Mouse (Mus musculus) forebrain, embryonic 16.5 days (tissue): Measurements from ENCODE around the gene Nrp1. TPM values are rescaled to one million over a fixed set of nuclear protein-coding genes. Genes with fewer than 3 reads are reported as not detected.

Source experiments
- ATAC-seq: fragments of 200-750 bp; cut with Nextera tagmentation; 2 replicates; pipeline ENCODE4 v1.8.0; 2017; ENCODE audit warnings: mild to moderate bottlenecking, moderate library complexity
- H3K27ac ChIP-seq: fragments of 300-500 bp; sonication (generic); 2 replicates; pipeline ENCODE4 v1.5.1; 2014; ENCODE audit warnings: low read length, control low read depth
- H3K27me3 ChIP-seq: fragments of 300-500 bp; sonication (generic); replicated peaks from 2 replicates; pipeline ENCODE4 v1.6.1; 2014; ENCODE audit warnings: low read length; ENCODE audit not compliant: control insufficient read depth, insufficient read depth
- H3K36me3 ChIP-seq: fragments of 300-500 bp; sonication (generic); 2 replicates; pipeline ENCODE4 v1.6.1; 2014; ENCODE audit not compliant: control insufficient read depth, insufficient read depth
- H3K4me1 ChIP-seq: fragments of 300-500 bp; sonication (generic); replicated peaks from 2 replicates; pipeline ENCODE4 v1.6.1; 2014; ENCODE audit warnings: low read length; ENCODE audit not compliant: control insufficient read depth, insufficient read depth
- H3K4me2 ChIP-seq: fragments of 300-500 bp; sonication (generic); 2 replicates; pipeline ENCODE4 v1.6.1; 2014; ENCODE audit warnings: mild to moderate bottlenecking, low read length, control low read depth
- H3K4me3 ChIP-seq: fragments of 300-500 bp; sonication (generic); replicated peaks from 2 replicates; pipeline ENCODE4 v1.5.1; 2014; ENCODE audit warnings: mild to moderate bottlenecking, low read length, control low read depth
- H3K9ac ChIP-seq: fragments of 300-500 bp; sonication (generic); replicated peaks from 2 replicates; pipeline ENCODE4 v1.6.1; 2014; ENCODE audit warnings: low read depth, low read length, control low read depth
- H3K9me3 ChIP-seq: fragments of 300-500 bp; sonication (generic); 2 replicates; pipeline ENCODE4 v1.6.1; 2016; ENCODE audit warnings: low read length; ENCODE audit not compliant: control insufficient read depth
- WGBS: fragments of 180-500 bp; shearing (Covaris S2); extraction: QIAGEN DNeasy Blood & Tissue Kit; methylation state at CpG from one replicate; pipeline ENCODE4 v1.1.7; 2014; 5-methylcytosine and 5-hydroxymethylcytosine counted together
- polyA plus RNA-seq: library from polyadenylated mRNA; unstranded; fragments of >200 nt; fragmentation: Nextera tagmentation; extraction: Ambion mirVana; gene quantifications from 2 replicates; pipeline ENCODE4 v1.2.1, GENCODE M21; 2015

The Nrp1 gene
- polyA plus RNA-seq, 1 experiment from 2014 or later, result 143 TPM

- H3K4me1 ChIP-seq, result no peaks in the 10 kb centered on the region
- no peak for ATAC-seq
- WGBS, result 96% methylated on average over 3 of the region's 3 CpGs
These were observed 88.9 kb downstream of the Nrp1 start for GRCm38 (mm10) chr8:128447320-128447719.

GRCm38 (mm10) chr8:128450390-128451032, 92.1 kb downstream of the Nrp1 start:
- WGBS, result 46% methylated on average over 9 of the region's 9 CpGs
- no peak overlapping the region for H3K4me2 ChIP-seq
- ATAC-seq, result no peak

More at GRCm38 (mm10) chr8:128447320-128447719, 88.9 kb downstream of the Nrp1 start:
- Histone ChIP-seq H3K36me3 (0 out of 2 replicates have a peak, but pooled peaks cover 3% of the 10 kb centered on the region), H3K9ac (no peak overlapping the region), H3K4me3 (no peak overlapping the region), H3K27ac (no peak overlapping the region), H3K9me3 (no peaks in the 10 kb centered on the region), H3K27me3 (no peaks in the 10 kb centered on the region), H3K4me2 (no peak overlapping the region)

GRCm38 (mm10) chr8:128451121-128451520, 92.7 kb downstream of the Nrp1 start:
- WGBS, result 64% methylated on average over 1 of the region's 1 CpGs
- ATAC-seq, result no peak
- no peak overlapping the region for H3K27ac ChIP-seq

More at GRCm38 (mm10) chr8:128450390-128451032, 92.1 kb downstream of the Nrp1 start:
- no peak overlapping the region for H3K27ac ChIP-seq
- H3K9ac ChIP-seq, result no peak overlapping the region
- H3K36me3 ChIP-seq, result no peaks in the 10 kb centered on the region
- no peak overlapping the region for H3K4me3 ChIP-seq
- no peaks in the 10 kb centered on the region for H3K9me3 ChIP-seq
- H3K4me1 ChIP-seq, result no peaks in the 10 kb centered on the region
- H3K27me3 ChIP-seq, result no peaks in the 10 kb centered on the region

GRCm38 (mm10) chr8:128453471-128453870, 95.1 kb downstream of the Nrp1 start:
- H3K4me3 ChIP-seq, result no peak overlapping the region
- H3K36me3 ChIP-seq, result no peaks in the 10 kb centered on the region
- H3K9me3 ChIP-seq, result no peaks in the 10 kb centered on the region
- H3K9ac ChIP-seq, result no peak overlapping the region
- 89% methylated on average over 2 of the region's 2 CpGs for WGBS
- H3K4me2 ChIP-seq, result no peak overlapping the region
- ATAC-seq, result no peak
- no peaks in the 10 kb centered on the region for H3K4me1 ChIP-seq
- H3K27ac ChIP-seq, result no peak overlapping the region
- no peaks in the 10 kb centered on the region for H3K27me3 ChIP-seq

More at GRCm38 (mm10) chr8:128451121-128451520, 92.7 kb downstream of the Nrp1 start:
- no peak overlapping the region for H3K4me2 ChIP-seq
- no peaks in the 10 kb centered on the region for H3K4me1 ChIP-seq
- H3K27me3 ChIP-seq, result no peaks in the 10 kb centered on the region
- no peak overlapping the region for H3K9ac ChIP-seq
- no peak overlapping the region for H3K4me3 ChIP-seq
- H3K9me3 ChIP-seq, result no peaks in the 10 kb centered on the region
- H3K36me3 ChIP-seq, result no peaks in the 10 kb centered on the region

- no peaks in the 10 kb centered on the region for H3K27me3 ChIP-seq
- H3K27ac ChIP-seq, result no peak overlapping the region
- no peaks in the 10 kb centered on the region for H3K4me1 ChIP-seq
- H3K9ac ChIP-seq, result no peak overlapping the region
- WGBS, result 80% methylated on average over 3 of the region's 3 CpGs
- H3K4me2 ChIP-seq, result no peak overlapping the region
- no peaks in the 10 kb centered on the region for H3K9me3 ChIP-seq
- H3K36me3 ChIP-seq, result no peaks in the 10 kb centered on the region; the same call in 1 of the 2 replicates
- H3K4me3 ChIP-seq, result no peak overlapping the region
- no peak for ATAC-seq
These were observed 95.6 kb downstream of the Nrp1 start for GRCm38 (mm10) chr8:128454026-128454425.

GRCm38 (mm10) chr8:128457277-128457676, 98.9 kb downstream of the Nrp1 start:
- H3K4me2 ChIP-seq, result no peak overlapping the region
- H3K36me3 ChIP-seq, result peaks cover 8% of the 10 kb centered on the region
- no peak overlapping the region for H3K4me3 ChIP-seq
- H3K9me3 ChIP-seq, result no peaks in the 10 kb centered on the region
- no peaks in the 10 kb centered on the region for H3K27me3 ChIP-seq
- ATAC-seq, result no peak
- H3K27ac ChIP-seq, result no peak overlapping the region
- 82% methylated on average over 2 of the region's 2 CpGs for WGBS
- H3K9ac ChIP-seq, result no peak overlapping the region
- no peaks in the 10 kb centered on the region for H3K4me1 ChIP-seq

- ATAC-seq, result no peak
- H3K4me2 ChIP-seq, result no peak overlapping the region
- 58% methylated on average over 1 of the region's 1 CpGs for WGBS
- H3K4me3 ChIP-seq, result no peak overlapping the region
- H3K9me3 ChIP-seq, result no peaks in the 10 kb centered on the region
- H3K9ac ChIP-seq, result no peak overlapping the region
- H3K4me1 ChIP-seq, result no peaks in the 10 kb centered on the region
- no peaks in the 10 kb centered on the region for H3K27me3 ChIP-seq
- no peak overlapping the region for H3K27ac ChIP-seq
- H3K36me3 ChIP-seq, result peaks cover 8% of the 10 kb centered on the region
These were observed 101.3 kb downstream of the Nrp1 start for GRCm38 (mm10) chr8:128459704-128460103.

- Histone ChIP-seq H3K4me2 (no peak overlapping the region), H3K27ac (no peak overlapping the region), H3K27me3 (no peaks in the 10 kb centered on the region), H3K36me3 (peaks cover 8% of the 10 kb centered on the region), H3K9me3 (no peaks in the 10 kb centered on the region), H3K4me1 (no peaks in the 10 kb centered on the region), H3K4me3 (no peak overlapping the region), H3K9ac (no peak overlapping the region)
- ATAC-seq, result no peak
These were observed 103.3 kb downstream of the Nrp1 start for GRCm38 (mm10) chr8:128461716-128462115.

GRCm38 (mm10) chr8:128463162-128463561, 104.8 kb downstream of the Nrp1 start:
- Histone ChIP-seq H3K27me3 (no peaks in the 10 kb centered on the region), H3K4me2 (no peak overlapping the region), H3K4me1 (no peaks in the 10 kb centered on the region), H3K9me3 (no peaks in the 10 kb centered on the region), H3K27ac (no peak overlapping the region), H3K36me3 (peaks cover 8% of the 10 kb centered on the region), H3K4me3 (no peak overlapping the region), H3K9ac (no peak overlapping the region)
- ATAC-seq, result no peak
